Comparison of ENCODE assay signal across 32 mouse cellular contexts in genomic region chr16:32586482-32586881, GRCm38 (mm10).
"Had no signal": no experiment of that assay in that cellular context is flagged by ENCODE, and none has a peak within 500 bp of the region (broad histone marks: within the 10 kb centered on the region; RNA-seq: fewer than 3 reads in every experiment).

No protein-coding gene starts in this region.

- H3K9me3 ChIP-seq: limb, embryonic 10.5 days; limb, embryonic 12.5 days; limb, embryonic 13.5 days; limb, embryonic 15.5 days; liver, embryonic 12.5 days; liver, embryonic 13.5 days; liver, embryonic 15.5 days; lung, embryonic 15.5 days; megakaryocyte, embryonic 14.5 days; midbrain, embryonic 10.5 days; midbrain, embryonic 12.5 days; midbrain, embryonic 13.5 days; midbrain, embryonic 15.5 days; neural tube, embryonic 12.5 days had no signal

- ATAC-seq: liver, embryonic 12.5 days; liver, postnatal 0 days; lung, postnatal 0 days; midbrain, embryonic 13.5 days; midbrain, embryonic 15.5 days; midbrain, embryonic 16.5 days had no signal

- H3K27me3 ChIP-seq: limb, embryonic 12.5 days; limb, embryonic 13.5 days; limb, embryonic 15.5 days; lung, embryonic 15.5 days; midbrain, embryonic 12.5 days; midbrain, embryonic 13.5 days; midbrain, embryonic 15.5 days; neural tube, embryonic 12.5 days had no signal

- H3K4me1 ChIP-seq: limb, embryonic 10.5 days; limb, embryonic 12.5 days; limb, embryonic 13.5 days; limb, embryonic 15.5 days; liver, embryonic 12.5 days; liver, embryonic 13.5 days; liver, embryonic 15.5 days; lung, embryonic 15.5 days; megakaryocyte, embryonic 14.5 days; midbrain, embryonic 10.5 days; midbrain, embryonic 12.5 days; midbrain, embryonic 13.5 days; midbrain, embryonic 15.5 days; neural tube, embryonic 12.5 days had no signal

- H3K4me2 ChIP-seq: limb, embryonic 12.5 days; limb, embryonic 13.5 days; limb, embryonic 15.5 days; liver, embryonic 11.5 days; liver, embryonic 12.5 days; liver, embryonic 13.5 days; liver, embryonic 15.5 days; lung, embryonic 14.5 days; lung, embryonic 15.5 days; midbrain, embryonic 11.5 days; midbrain, embryonic 12.5 days; midbrain, embryonic 13.5 days; midbrain, embryonic 15.5 days; neural tube, embryonic 12.5 days had no signal

- H3K27ac ChIP-seq: limb, embryonic 10.5 days; limb, embryonic 12.5 days; limb, embryonic 13.5 days; limb, embryonic 15.5 days; liver, embryonic 12.5 days; liver, embryonic 13.5 days; liver, embryonic 14.5 days; liver, embryonic 15.5 days; lung, embryonic 15.5 days; macrophage; midbrain, embryonic 10.5 days; midbrain, embryonic 12.5 days; midbrain, embryonic 13.5 days; midbrain, embryonic 15.5 days; neural tube, embryonic 12.5 days had no signal

- H3K9ac ChIP-seq: limb, embryonic 12.5 days; limb, embryonic 13.5 days; limb, embryonic 15.5 days; liver, embryonic 12.5 days; liver, embryonic 13.5 days; liver, embryonic 14.5 days; liver, embryonic 15.5 days; liver, postnatal 0 days; lung, embryonic 14.5 days; lung, embryonic 15.5 days; midbrain, embryonic 12.5 days; midbrain, embryonic 13.5 days; midbrain, embryonic 15.5 days; neural tube, embryonic 12.5 days had no signal

- DNase-seq: left cerebral cortex, postnatal 4 days; liver; liver, embryonic 13.5 days; liver, postnatal 0 days; lung, adult 18-20 months; lung, adult 2 months; lung, embryonic 14.5 days; lung, postnatal 10 days; lung, postnatal 14 days; lung, postnatal 36 days; lung, postnatal 4 days; midbrain, embryonic 14.5 days had no signal

- H3K36me3 ChIP-seq: limb, embryonic 10.5 days; limb, embryonic 12.5 days; limb, embryonic 13.5 days; limb, embryonic 15.5 days; liver, embryonic 12.5 days; liver, embryonic 13.5 days; liver, embryonic 15.5 days; lung, embryonic 15.5 days; midbrain, embryonic 10.5 days; midbrain, embryonic 12.5 days; midbrain, embryonic 13.5 days; midbrain, embryonic 15.5 days; neural tube, embryonic 12.5 days had no signal

- H3K4me3 ChIP-seq: limb, embryonic 10.5 days; limb, embryonic 12.5 days; limb, embryonic 13.5 days; limb, embryonic 15.5 days; liver, embryonic 12.5 days; liver, embryonic 13.5 days; liver, embryonic 15.5 days; lung, embryonic 15.5 days; megakaryocyte, embryonic 14.5 days; midbrain, embryonic 10.5 days; midbrain, embryonic 12.5 days; midbrain, embryonic 13.5 days; midbrain, embryonic 15.5 days; myocyte; neural tube, embryonic 12.5 days had no signal
